Comparison of ENCODE assay signal across 26 mouse cellular contexts in genomic region chr1:179760086-179760485, GRCm38 (mm10). TPM values are rescaled to one million over a fixed set of nuclear protein-coding genes. Genes with fewer than 3 reads are reported as not detected.
DNase-seq lines count a peak whose midpoint lies in the region; ATAC-seq and TF ChIP-seq lines count a peak whose summit lies in the region.
"Had no signal": no experiment of that assay in that cellular context is flagged by ENCODE, and none has a peak within 500 bp of the region (broad histone marks: within the 10 kb centered on the region; RNA-seq: fewer than 3 reads in every experiment).

No protein-coding gene starts in this region.

- no peak overlapping the region for H3K4me2 ChIP-seq in intestine, postnatal 0 days (replicated peaks; ENCODE audit: low read depth)
- H3K4me2 ChIP-seq in intestine, embryonic 16.5 days (ENCODE audit: low read depth, low read length) = no peak overlapping the region
- H3K4me2 ChIP-seq: embryonic facial prominence, embryonic 13.5 days; embryonic facial prominence, embryonic 15.5 days; forebrain, embryonic 12.5 days had no signal

- peak overlapping the region; percentile 28; the same call in 1 of the 2 replicates for H3K27ac ChIP-seq in intestine, postnatal 0 days (ENCODE audit: low read depth, low read length)
- no peak overlapping the region for H3K27ac ChIP-seq in intestine, embryonic 16.5 days (ENCODE audit: low read length)
- H3K27ac ChIP-seq: embryonic facial prominence, embryonic 13.5 days; embryonic facial prominence, embryonic 15.5 days; forebrain, embryonic 10.5 days; forebrain, embryonic 12.5 days had no signal

- 88% methylated on average over 5 of the region's 5 CpGs for WGBS in intestine, postnatal 0 days
- 97% methylated on average over 5 of the region's 5 CpGs for WGBS in intestine, embryonic 16.5 days

- no peaks in the 10 kb centered on the region for H3K27me3 ChIP-seq in intestine, postnatal 0 days (replicated peaks; ENCODE audit: control insufficient read depth, insufficient read depth, low read length)
- H3K27me3 ChIP-seq in intestine, embryonic 16.5 days (replicated peaks; ENCODE audit: control insufficient read depth, insufficient read depth, low read length) = no peaks in the 10 kb centered on the region
- H3K27me3 ChIP-seq: embryonic facial prominence, embryonic 13.5 days; embryonic facial prominence, embryonic 15.5 days; forebrain, embryonic 12.5 days had no signal

- intact Hi-C loops in heart, postnatal 14 days (cut with DNase I) = no loop called here

- H3K4me1 ChIP-seq in intestine, postnatal 0 days (replicated peaks; ENCODE audit: control insufficient read depth, insufficient read depth, low read length) = no peaks in the 10 kb centered on the region
- no peaks in the 10 kb centered on the region for H3K4me1 ChIP-seq in intestine, embryonic 16.5 days (ENCODE audit: control insufficient read depth, insufficient read depth, low read length)
- H3K4me1 ChIP-seq: embryonic facial prominence, embryonic 13.5 days; embryonic facial prominence, embryonic 15.5 days; forebrain, embryonic 10.5 days; forebrain, embryonic 12.5 days had no signal

- DNase-seq in heart, adult 11 months = peak; percentile 70
- no peak for DNase-seq in heart, postnatal 14 days
- DNase-seq in urinary bladder, postnatal 25 days (ENCODE audit: low spot score) = no peak
- DNase-seq: adrenal gland, adult 2 months; adrenal gland, postnatal 10 days; adrenal gland, postnatal 25 days; cerebellum, adult 11 months; cerebellum, adult 18-20 months; cerebellum, adult 8-10 months; cerebellum, adult 9-11 months; cerebellum, postnatal 14 days; cerebellum, postnatal 36 days; embryo, embryonic 11 days had no signal

- H3K4me3 ChIP-seq in intestine, postnatal 0 days (ENCODE audit: low read depth, low read length) = no peak overlapping the region
- no peak overlapping the region for H3K4me3 ChIP-seq in intestine, embryonic 16.5 days (ENCODE audit: low read length)
- H3K4me3 ChIP-seq: embryonic facial prominence, embryonic 13.5 days; embryonic facial prominence, embryonic 15.5 days; erythroblast, embryonic 14.5 days; forebrain, embryonic 10.5 days; forebrain, embryonic 12.5 days had no signal

- no peak for ATAC-seq in intestine, postnatal 0 days
- ATAC-seq in intestine, embryonic 16.5 days = no peak
- ATAC-seq: forebrain, embryonic 14.5 days; forebrain, embryonic 16.5 days had no signal

- H3K36me3 ChIP-seq in intestine, postnatal 0 days (ENCODE audit: control insufficient read depth, insufficient read depth) = peaks cover 68% of the 10 kb centered on the region
- peaks cover 9% of the 10 kb centered on the region; the same call in 1 of the 2 replicates for H3K36me3 ChIP-seq in intestine, embryonic 16.5 days (ENCODE audit: control insufficient read depth, insufficient read depth, low read length)

- H3K9me3 ChIP-seq in intestine, postnatal 0 days (ENCODE audit: control insufficient read depth) = no peaks in the 10 kb centered on the region
- no peaks in the 10 kb centered on the region for H3K9me3 ChIP-seq in intestine, embryonic 16.5 days (ENCODE audit: control insufficient read depth, low read length)
- H3K9me3 ChIP-seq: embryonic facial prominence, embryonic 13.5 days; embryonic facial prominence, embryonic 15.5 days; forebrain, embryonic 10.5 days; forebrain, embryonic 12.5 days had no signal

- no peak overlapping the region for H3K9ac ChIP-seq in intestine, postnatal 0 days (ENCODE audit: low read depth, low read length)
- H3K9ac ChIP-seq in intestine, embryonic 16.5 days (ENCODE audit: low read depth, low read length) = no peak overlapping the region
- H3K9ac ChIP-seq: embryonic facial prominence, embryonic 13.5 days; embryonic facial prominence, embryonic 15.5 days; forebrain, embryonic 12.5 days had no signal

- no peak for TF ChIP-seq CTCF in intestine, postnatal 0 days (IDR thresholded peaks at IDR 0.05; ENCODE audit: low read depth)

RNA-seq across cellular contexts. Expression of gene Kif28, which starts 15.0 kb away (rescaled TPM):
- total RNA-seq in heart, postnatal 14 days (2021) = under 1 TPM; 0.41 to 0.72 TPM
- polyA plus RNA-seq in intestine, postnatal 0 days (2015; fragmentation: Nextera tagmentation; extraction: Ambion mirVana) = not detected in 2 replicates
- polyA plus RNA-seq in intestine, embryonic 16.5 days (2015; fragmentation: Nextera tagmentation; extraction: Ambion mirVana) = not detected in 2 replicates
- total RNA-seq: adrenal gland, adult 2 months; adrenal gland, postnatal 10 days; adrenal gland, postnatal 25 days; common myeloid progenitor, adult 5-6 weeks had no signal
- polyA plus RNA-seq: adrenal gland, adult 2 months; C2C12; embryonic facial prominence, embryonic 11.5 days; embryonic facial prominence, embryonic 13.5 days; erythroblast, embryonic 14.5 days; forebrain, embryonic 10.5 days; forebrain, embryonic 12.5 days; forebrain, embryonic 14.5 days; forebrain, embryonic 16.5 days had no signal

RNA-seq across cellular contexts. Expression of gene Gm10518, which starts 43.1 kb away (rescaled TPM):
- not detected for total RNA-seq in heart, postnatal 14 days (2021)
- polyA plus RNA-seq in intestine, postnatal 0 days (2015; fragmentation: Nextera tagmentation; extraction: Ambion mirVana) = not detected in 2 replicates
- polyA plus RNA-seq in intestine, embryonic 16.5 days (2015; fragmentation: Nextera tagmentation; extraction: Ambion mirVana) = not detected in 2 replicates
- total RNA-seq: adrenal gland, postnatal 10 days; adrenal gland, postnatal 25 days; common myeloid progenitor, adult 5-6 weeks had no signal
- polyA plus RNA-seq: adrenal gland, adult 2 months; brain, embryonic 14.5 days; erythroblast, embryonic 14.5 days; forebrain, embryonic 14.5 days; forebrain, embryonic 16.5 days had no signal

RNA-seq across cellular contexts. Expression of gene Ahctf1, which starts 43.4 kb away (rescaled TPM):
- 10 to 100 TPM; 21.9 to 22.8 TPM for total RNA-seq in heart, postnatal 14 days (2021)
- polyA plus RNA-seq in intestine, postnatal 0 days (2015; fragmentation: Nextera tagmentation; extraction: Ambion mirVana) = 8.8 and 9.4 TPM in 2 replicates
- polyA plus RNA-seq in intestine, embryonic 16.5 days (2015; fragmentation: Nextera tagmentation; extraction: Ambion mirVana) = 12.3 and 12.9 TPM in 2 replicates
